Mouse (Mus musculus): Measurements from ENCODE around the gene Ccdc78. TPM values are rescaled to one million over a fixed set of nuclear protein-coding genes. Genes with fewer than 3 reads are reported as not detected.

Ccdc78 gene
- polyA plus RNA-seq, 1 experiment from 2014 or later: 0.14 TPM

- Histone ChIP-seq H3K36me3 (ENCODE audit: control insufficient read depth, insufficient read depth, low read length) (peaks cover 53% of the 10 kb centered on the region), H3K9me3 (replicated peaks; ENCODE audit: control insufficient read depth, low read length) (no peaks in the 10 kb centered on the region), H3K27ac (ENCODE audit: low read depth, low read length) (peak overlapping the region; percentile 67), H3K4me1 (ENCODE audit: control insufficient read depth, insufficient read depth, low read length) (peaks cover 38% of the 10 kb centered on the region), H3K9ac (ENCODE audit: low read length) (peak overlapping the region; percentile 72; the same call in 1 of the 2 replicates), H3K4me3 (ENCODE audit: low read depth, low read length) (no peak overlapping the region), H3K4me2 (ENCODE audit: low read length) (peak overlapping the region; percentile 72), H3K27me3 (replicated peaks; ENCODE audit: control insufficient read depth, insufficient read depth, low read length) (no peaks in the 10 kb centered on the region)
- 27% methylated on average over 3 of the region's 3 CpGs for WGBS
- ATAC-seq (no peak), DNase-seq (ENCODE audit: low spot score) (peak; percentile 60)
These were observed 51.2 kb downstream of the Ccdc78 start for GRCm38 (mm10) chr17:25837533-25837932.

GRCm38 (mm10) chr17:25838904-25839303 is 52.5 kb downstream of the Ccdc78 start:
- no peaks in the 10 kb centered on the region for H3K9me3 ChIP-seq (replicated peaks; ENCODE audit: control insufficient read depth, low read length)
- H3K27ac ChIP-seq (ENCODE audit: low read depth, low read length): no peak overlapping the region
- 91% methylated on average over 4 of the region's 4 CpGs for WGBS
- DNase-seq (ENCODE audit: low spot score): no peak
- ATAC-seq: no peak
- H3K4me1 ChIP-seq (ENCODE audit: control insufficient read depth, insufficient read depth, low read length): peaks cover 39% of the 10 kb centered on the region
- no peak overlapping the region for H3K9ac ChIP-seq (ENCODE audit: low read length)
- no peak overlapping the region for H3K4me3 ChIP-seq (ENCODE audit: low read depth, low read length)
- no peaks in the 10 kb centered on the region for H3K27me3 ChIP-seq (replicated peaks; ENCODE audit: control insufficient read depth, insufficient read depth, low read length)
- no peak overlapping the region for H3K4me2 ChIP-seq (ENCODE audit: low read length)
- peaks cover 59% of the 10 kb centered on the region for H3K36me3 ChIP-seq (ENCODE audit: control insufficient read depth, insufficient read depth, low read length)

- H3K36me3 ChIP-seq (ENCODE audit: control insufficient read depth, insufficient read depth, low read length): peaks cover 59% of the 10 kb centered on the region
- ATAC-seq: no peak
These were observed 53.3 kb downstream of the Ccdc78 start for GRCm38 (mm10) chr17:25839455-25840235.

More at GRCm38 (mm10) chr17:25839455-25840235, 53.3 kb downstream of the Ccdc78 start:
- no peak for DNase-seq (ENCODE audit: low spot score)
- H3K4me2 ChIP-seq (ENCODE audit: low read length): no peak overlapping the region
- no peak overlapping the region for H3K4me3 ChIP-seq (ENCODE audit: low read depth, low read length)
- H3K9ac ChIP-seq (ENCODE audit: low read length): no peak overlapping the region
- H3K9me3 ChIP-seq (replicated peaks; ENCODE audit: control insufficient read depth, low read length): no peaks in the 10 kb centered on the region
- H3K4me1 ChIP-seq (ENCODE audit: control insufficient read depth, insufficient read depth, low read length): peaks cover 32% of the 10 kb centered on the region
- no peaks in the 10 kb centered on the region for H3K27me3 ChIP-seq (replicated peaks; ENCODE audit: control insufficient read depth, insufficient read depth, low read length)
- H3K27ac ChIP-seq (ENCODE audit: low read depth, low read length): no peak overlapping the region
- WGBS: 85% methylated on average over 14 of the region's 14 CpGs

Small RNA genes within 50 kb of the gene (microRNA-seq; reads per million reads assigned to microRNA genes)
- gene Gm25083: not detected
- 0.40 reads per million for gene Mir3082
- gene Mir6966: not detected

Other genes with a start within 250 kb of the Ccdc78 start
- 17.6 and 20.8 TPM in 2 replicates for gene Sox8, start 215.9 kb upstream of the Ccdc78 start, polyA plus RNA-seq (2014; fragmentation: Nextera tagmentation; extraction: Ambion mirVana)
- gene Lmf1, start 207.5 kb upstream of the Ccdc78 start, polyA plus RNA-seq (2014; fragmentation: Nextera tagmentation; extraction: Ambion mirVana): 18.8 and 19.1 TPM in 2 replicates
- 2.7 and 7.8 TPM in 2 replicates for gene Gng13, start 69.4 kb upstream of the Ccdc78 start, polyA plus RNA-seq (2014; fragmentation: Nextera tagmentation; extraction: Ambion mirVana)
- 7.1 and 8.6 TPM in 2 replicates for gene Chtf18, start 59.2 kb upstream of the Ccdc78 start, polyA plus RNA-seq (2014; fragmentation: Nextera tagmentation; extraction: Ambion mirVana)
- 26.6 and 28.9 TPM in 2 replicates for gene Rpusd1, start 58.9 kb upstream of the Ccdc78 start, polyA plus RNA-seq (2014; fragmentation: Nextera tagmentation; extraction: Ambion mirVana)
- gene Mslnl, start 50.5 kb upstream of the Ccdc78 start, polyA plus RNA-seq (2014; fragmentation: Nextera tagmentation; extraction: Ambion mirVana): not detected in 2 replicates
- 0.14 and 0.48 TPM in 2 replicates for gene Msln, start 32.2 kb upstream of the Ccdc78 start, polyA plus RNA-seq (2014; fragmentation: Nextera tagmentation; extraction: Ambion mirVana)
- 30.2 and 32.0 TPM in 2 replicates for gene Narfl, start 12.8 kb upstream of the Ccdc78 start, polyA plus RNA-seq (2014; fragmentation: Nextera tagmentation; extraction: Ambion mirVana)
- gene Haghl, start 907 bp upstream of the Ccdc78 start, polyA plus RNA-seq (2014; fragmentation: Nextera tagmentation; extraction: Ambion mirVana): 106 and 130 TPM in 2 replicates
- gene Fam173a, start 6.3 kb downstream of the Ccdc78 start, polyA plus RNA-seq (2014; fragmentation: Nextera tagmentation; extraction: Ambion mirVana): 72.6 and 82.3 TPM in 2 replicates
- gene AC134908.4, start 9.1 kb downstream of the Ccdc78 start, polyA plus RNA-seq (2014; fragmentation: Nextera tagmentation; extraction: Ambion mirVana): 0.57 and 0.88 TPM in 2 replicates
- gene Metrn, start 10.6 kb downstream of the Ccdc78 start, polyA plus RNA-seq (2014; fragmentation: Nextera tagmentation; extraction: Ambion mirVana): 8.4 and 9.8 TPM in 2 replicates
- 14.0 and 17.6 TPM in 2 replicates for gene Fbxl16, start 22.5 kb downstream of the Ccdc78 start, polyA plus RNA-seq (2014; fragmentation: Nextera tagmentation; extraction: Ambion mirVana)
- gene Wdr24, start 37.0 kb downstream of the Ccdc78 start, polyA plus RNA-seq (2014; fragmentation: Nextera tagmentation; extraction: Ambion mirVana): 33.3 and 37.4 TPM in 2 replicates
- gene Jmjd8, start 42.3 kb downstream of the Ccdc78 start, polyA plus RNA-seq (2014; fragmentation: Nextera tagmentation; extraction: Ambion mirVana): 56.6 and 56.9 TPM in 2 replicates
- 315 and 322 TPM in 2 replicates for gene Stub1, start 46.8 kb downstream of the Ccdc78 start, polyA plus RNA-seq (2014; fragmentation: Nextera tagmentation; extraction: Ambion mirVana)
- gene Rhbdl1, start 50.7 kb downstream of the Ccdc78 start, polyA plus RNA-seq (2014; fragmentation: Nextera tagmentation; extraction: Ambion mirVana): 33.6 and 35.4 TPM in 2 replicates
- gene Gm20683, start 55.2 kb downstream of the Ccdc78 start, polyA plus RNA-seq (2014; fragmentation: Nextera tagmentation; extraction: Ambion mirVana): 5.1 and 6.2 TPM in 2 replicates
- 9.6 and 11.3 TPM in 2 replicates for gene Rhot2, start 58.3 kb downstream of the Ccdc78 start, polyA plus RNA-seq (2014; fragmentation: Nextera tagmentation; extraction: Ambion mirVana)
- 11.6 and 12.2 TPM in 2 replicates for gene Wdr90, start 74.9 kb downstream of the Ccdc78 start, polyA plus RNA-seq (2014; fragmentation: Nextera tagmentation; extraction: Ambion mirVana)
- gene Mcrip2, start 82.2 kb downstream of the Ccdc78 start, polyA plus RNA-seq (2014; fragmentation: Nextera tagmentation; extraction: Ambion mirVana): 15.9 and 17.0 TPM in 2 replicates
- gene Mettl26, start 88.5 kb downstream of the Ccdc78 start, polyA plus RNA-seq (2014; fragmentation: Nextera tagmentation; extraction: Ambion mirVana): 60.5 and 66.0 TPM in 2 replicates
- 0.36 and 0.47 TPM in 2 replicates for gene Wfikkn1, start 94.3 kb downstream of the Ccdc78 start, polyA plus RNA-seq (2014; fragmentation: Nextera tagmentation; extraction: Ambion mirVana)
- 31.6 and 33.3 TPM in 2 replicates for gene Rab40c, start 133.1 kb downstream of the Ccdc78 start, polyA plus RNA-seq (2014; fragmentation: Nextera tagmentation; extraction: Ambion mirVana)
- 49.5 and 52.6 TPM in 2 replicates for gene Pigq, start 158.4 kb downstream of the Ccdc78 start, polyA plus RNA-seq (2014; fragmentation: Nextera tagmentation; extraction: Ambion mirVana)
- not detected in 2 replicates for gene Nhlrc4, start 158.4 kb downstream of the Ccdc78 start, polyA plus RNA-seq (2014; fragmentation: Nextera tagmentation; extraction: Ambion mirVana)
- gene A930017K11Rik, start 166.0 kb downstream of the Ccdc78 start, polyA plus RNA-seq (2014; fragmentation: Nextera tagmentation; extraction: Ambion mirVana): 0.18 TPM in 1 of 2 replicates, not detected in the other
- 17.0 and 20.3 TPM in 2 replicates for gene Capn15, start 199.2 kb downstream of the Ccdc78 start, polyA plus RNA-seq (2014; fragmentation: Nextera tagmentation; extraction: Ambion mirVana)